Mouse (Mus musculus) thymus, adult 2 months (tissue): ENCODE data around the gene Asic1.

Source experiments
- CTCF ChIP-seq: fragments of 200-500 bp; IDR thresholded peaks from 2 replicates; pipeline ENCODE4 v1.5.1; 2012; ENCODE audit warnings: mild to moderate bottlenecking, control low read depth, low read length, moderate library complexity, borderline replicate concordance; ENCODE audit not compliant: control insufficient read depth, poor library complexity, insufficient read depth; ENCODE audit errors: extremely low read depth
- POLR2A ChIP-seq: fragments of 200-500 bp; IDR thresholded peaks from 2 replicates; pipeline ENCODE4 v1.6.1; 2012; ENCODE audit warnings: mild to moderate bottlenecking, low read length, control low read depth, moderate library complexity; ENCODE audit not compliant: control insufficient read depth, poor library complexity, insufficient read depth; ENCODE audit errors: extremely low read depth

- TF ChIP-seq POLR2A (no peak), CTCF (no peak)
These were observed 47.5 kb downstream of the Asic1 start, which contains the start of gene Gpd1 for GRCm38 (mm10) chr15:99717386-99718334.
